Mouse (Mus musculus) megakaryocyte, adult 5-6 weeks (primary cell): ENCODE measurements around the gene Ifna11. TPM values are rescaled to one million over a fixed set of nuclear protein-coding genes. Genes with fewer than 3 reads are reported as not detected.
A peak's percentile ranks its signal among the peaks of the same experiment; 100 is the strongest.

Source experiments
- ATAC-seq: 2 replicates; pipeline ENCODE4 v1.8.0; 2016; ENCODE audit warnings: mild to moderate bottlenecking, inconsistent platforms; ENCODE audit not compliant: poor library complexity, severe bottlenecking
- total RNA-seq, 2 experiments: library from RNA; stranded (forward) in 1 of 2; stranded (reverse) in 1 of 2; fragments of 153-499, 151-499 nt in 1 of 2; fragments of 221-1000, 200-1000 nt in 1 of 2; gene quantifications; 2 replicates each; pipeline versions ENCODE4 v1.2.3 to v1.2.4; 2015 to 2017

Gene Ifna11
- total RNA-seq, 2 experiments from 2014 or later, result not detected

GRCm38 (mm10) chr4:88838828-88839227, 19.1 kb downstream of the Ifna11 start:
- 0 out of 2 replicates have a peak, but pooled peaks have one; percentile 54 for ATAC-seq

GRCm38 (mm10) chr4:88840058-88840457, 20.3 kb downstream of the Ifna11 start:
- peak; percentile 46; the same call in 1 of the 2 replicates for ATAC-seq

DNA sequence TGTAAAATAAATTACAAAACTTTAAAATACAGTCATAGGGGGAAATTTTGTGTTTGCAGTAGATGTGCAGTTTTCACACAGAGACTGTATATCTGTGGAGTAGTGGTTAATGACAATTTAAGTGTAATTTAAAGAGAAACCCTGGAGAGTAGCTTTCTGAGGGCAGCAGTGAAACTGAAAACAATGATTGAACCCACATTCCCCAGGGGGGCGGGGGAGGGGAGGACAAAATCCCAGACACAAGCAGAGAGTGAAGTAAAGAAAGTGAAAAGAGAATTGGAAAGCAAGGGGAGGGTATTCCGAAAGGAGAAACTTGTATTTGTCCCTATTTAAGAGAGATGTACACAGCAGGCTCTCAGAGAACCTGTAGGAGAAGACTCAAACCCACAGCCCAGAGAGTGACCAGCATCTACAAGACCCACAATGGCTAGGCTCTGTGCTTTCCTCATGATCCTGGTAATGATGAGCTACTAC, 21.7 kb downstream of the Ifna11 start, which contains the start of gene Ifna4:
TSS of gene Ifna4 (plus strand) at position 424 of the 474 bp plus-strand sequence.
- no peak for ATAC-seq

DNA sequence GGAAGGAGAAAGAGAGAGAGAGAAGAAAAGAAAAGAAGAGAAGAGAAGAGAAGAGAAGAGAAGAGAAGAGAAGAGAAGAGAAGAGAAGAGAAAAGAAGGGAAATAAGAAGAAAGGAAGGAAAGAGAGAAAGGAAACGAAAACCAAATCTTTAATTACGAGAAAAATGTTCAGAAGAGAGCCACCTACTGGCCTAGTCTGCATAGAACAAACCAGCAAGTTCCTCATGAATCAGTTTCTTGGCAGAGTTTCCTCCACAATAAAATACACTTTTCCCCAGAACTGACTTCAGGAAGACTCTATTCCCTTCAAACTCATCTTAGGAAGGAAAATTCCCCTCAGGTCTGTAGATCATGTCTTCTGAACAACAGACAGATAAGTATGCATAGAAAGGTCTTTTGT, 25.6 kb downstream of the Ifna11 start:
- ATAC-seq, result no peak

GRCm38 (mm10) chr4:88849698-88850097, 29.9 kb downstream of the Ifna11 start, which contains the start of gene Ifna1:
Gene Ifna1 (plus strand): TSS chr4:88850087.
- peak; percentile 45 for ATAC-seq

- ATAC-seq, result no peak
Measured at GRCm38 (mm10) chr4:88851026-88851763, 31.4 kb downstream of the Ifna11 start.

GRCm38 (mm10) chr4:88859214-88859613, 39.5 kb downstream of the Ifna11 start:
- ATAC-seq, result peak; percentile 72

GRCm38 (mm10) chr4:88863309-88863708, 43.5 kb downstream of the Ifna11 start:
- no peak for ATAC-seq

- peak; percentile 75 for ATAC-seq
Measured at GRCm38 (mm10) chr4:88864599-88864998, 44.8 kb downstream of the Ifna11 start.

DNA sequence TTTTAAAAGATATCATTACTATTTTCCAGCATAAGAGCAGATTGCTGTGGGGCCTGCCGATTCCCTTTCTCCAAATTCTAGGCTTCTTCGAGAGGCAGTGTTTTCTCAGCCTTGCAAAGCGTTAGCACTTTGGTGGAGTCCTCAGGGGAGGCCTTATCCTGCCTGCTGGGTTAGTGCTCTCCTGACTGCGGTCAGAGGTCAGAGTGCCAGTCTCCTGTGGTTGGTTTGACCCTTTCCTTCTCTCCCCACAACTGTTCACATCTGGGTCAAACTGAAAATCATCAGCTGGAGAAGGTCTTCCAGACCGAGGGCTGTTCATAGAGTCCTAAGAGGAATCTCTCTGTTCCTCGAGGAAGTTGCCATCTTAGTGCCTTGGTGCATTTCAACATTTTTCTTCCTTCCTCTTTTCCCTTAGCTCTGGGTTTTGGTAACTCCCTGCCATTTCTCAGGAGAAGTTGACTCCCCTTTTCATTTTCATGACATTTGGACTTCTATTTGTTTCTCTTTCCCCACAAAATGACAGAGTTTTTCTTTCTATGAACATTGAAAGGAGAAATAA, 45.3 kb downstream of the Ifna11 start:
- peak; percentile 59 for ATAC-seq

DNA sequence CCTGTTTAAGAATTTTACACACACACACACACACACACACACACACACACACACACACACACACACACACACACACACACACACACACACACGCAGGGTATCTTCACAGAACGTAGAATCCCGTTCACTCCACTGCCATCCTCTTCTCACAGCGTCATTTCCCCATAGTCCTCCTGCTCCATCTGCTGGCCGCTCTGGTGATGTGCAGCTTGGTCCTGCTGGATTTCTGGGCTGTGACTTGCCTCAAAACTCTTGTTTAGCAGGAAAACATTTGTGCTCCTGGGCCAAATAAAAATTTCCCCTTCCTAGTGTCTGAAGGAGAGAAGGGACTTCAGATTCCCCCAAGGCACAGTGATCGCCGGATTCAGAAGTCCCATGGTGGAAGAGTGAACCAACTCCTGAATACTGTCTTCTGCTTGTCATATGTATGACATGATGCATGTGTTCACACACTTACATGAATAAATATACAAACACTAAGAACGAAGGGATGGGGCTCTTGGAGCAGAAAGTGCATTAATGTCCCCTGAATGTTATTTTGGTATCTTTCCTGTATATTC, 47.7 kb downstream of the Ifna11 start:
- peak; percentile 71 for ATAC-seq

GRCm38 (mm10) chr4:88867926-88868911, 48.5 kb downstream of the Ifna11 start:
- peak; percentile 25 for ATAC-seq

Other genes starting within 250 kb of the Ifna11 start
- not detected in 2 replicates for gene Ifna14, start 248.2 kb upstream of the Ifna11 start, total RNA-seq (2015)
- not detected in 2 replicates for gene Ifna14, start 248.2 kb upstream of the Ifna11 start, total RNA-seq (2017)
- not detected in 2 replicates for gene Ifna9, start 227.6 kb upstream of the Ifna11 start, total RNA-seq (2015)
- not detected in 2 replicates for gene Ifna9, start 227.6 kb upstream of the Ifna11 start, total RNA-seq (2017)
- gene Ifna12, start 216.6 kb upstream of the Ifna11 start, total RNA-seq (2015), result not detected in 2 replicates
- gene Ifna12, start 216.6 kb upstream of the Ifna11 start, total RNA-seq (2017), result not detected in 2 replicates
- not detected in 2 replicates for gene C87499, start 185.5 kb upstream of the Ifna11 start, total RNA-seq (2015)
- not detected in 2 replicates for gene C87499, start 185.5 kb upstream of the Ifna11 start, total RNA-seq (2017)
- not detected in 2 replicates for gene Ifna13, start 175.5 kb upstream of the Ifna11 start, total RNA-seq (2015)
- not detected in 2 replicates for gene Ifna13, start 175.5 kb upstream of the Ifna11 start, total RNA-seq (2017)
- not detected in 2 replicates for gene Ifna16, start 143.0 kb upstream of the Ifna11 start, total RNA-seq (2015)
- not detected in 2 replicates for gene Ifna16, start 143.0 kb upstream of the Ifna11 start, total RNA-seq (2017)
- not detected in 2 replicates for gene Ifna2, start 136.0 kb upstream of the Ifna11 start, total RNA-seq (2015)
- not detected in 2 replicates for gene Ifna2, start 136.0 kb upstream of the Ifna11 start, total RNA-seq (2017)
- gene Ifnab, start 128.6 kb upstream of the Ifna11 start, total RNA-seq (2015), result not detected in 2 replicates
- gene Ifnab, start 128.6 kb upstream of the Ifna11 start, total RNA-seq (2017), result not detected in 2 replicates
- gene Gm26566, start 98.2 kb upstream of the Ifna11 start, total RNA-seq (2015), result not detected in 2 replicates
- gene Gm26566, start 98.2 kb upstream of the Ifna11 start, total RNA-seq (2017), result 0.55 TPM in 1 of 2 replicates, not detected in the other
- gene Klhl9, start 97.5 kb upstream of the Ifna11 start, total RNA-seq (2015), result 56.7 and 61.1 TPM in 2 replicates
- gene Klhl9, start 97.5 kb upstream of the Ifna11 start, total RNA-seq (2017), result 83.8 and 85.5 TPM in 2 replicates
- not detected in 2 replicates for gene Gm13271, start 65.1 kb upstream of the Ifna11 start, total RNA-seq (2015)
- gene Gm13271, start 65.1 kb upstream of the Ifna11 start, total RNA-seq (2017), result not detected in 2 replicates
- gene Gm13283, start 59.8 kb upstream of the Ifna11 start, total RNA-seq (2015), result not detected in 2 replicates
- gene Gm13283, start 59.8 kb upstream of the Ifna11 start, total RNA-seq (2017), result 0.18 and 0.20 TPM in 2 replicates
- gene Gm13290, start 46.1 kb upstream of the Ifna11 start, total RNA-seq (2015), result not detected in 2 replicates
- not detected in 2 replicates for gene Gm13290, start 46.1 kb upstream of the Ifna11 start, total RNA-seq (2017)
- gene Gm13289, start 43.0 kb upstream of the Ifna11 start, total RNA-seq (2015), result not detected in 2 replicates
- not detected in 2 replicates for gene Gm13289, start 43.0 kb upstream of the Ifna11 start, total RNA-seq (2017)
- gene Gm13272, start 40.1 kb upstream of the Ifna11 start, total RNA-seq (2015), result not detected in 2 replicates
- not detected in 2 replicates for gene Gm13272, start 40.1 kb upstream of the Ifna11 start, total RNA-seq (2017)
- not detected in 2 replicates for gene Ifnz, start 37.8 kb upstream of the Ifna11 start, total RNA-seq (2015)
- gene Ifnz, start 37.8 kb upstream of the Ifna11 start, total RNA-seq (2017), result not detected in 2 replicates
- gene Gm13276, start 34.2 kb upstream of the Ifna11 start, total RNA-seq (2015), result not detected in 2 replicates
- not detected in 2 replicates for gene Gm13276, start 34.2 kb upstream of the Ifna11 start, total RNA-seq (2017)
- not detected in 2 replicates for gene Gm13277, start 31.3 kb upstream of the Ifna11 start, total RNA-seq (2015)
- gene Gm13277, start 31.3 kb upstream of the Ifna11 start, total RNA-seq (2017), result not detected in 2 replicates
- not detected in 2 replicates for gene Gm13278, start 28.4 kb upstream of the Ifna11 start, total RNA-seq (2015)
- not detected in 2 replicates for gene Gm13278, start 28.4 kb upstream of the Ifna11 start, total RNA-seq (2017)
- not detected in 2 replicates for gene Gm13275, start 25.5 kb upstream of the Ifna11 start, total RNA-seq (2015)
- not detected in 2 replicates for gene Gm13275, start 25.5 kb upstream of the Ifna11 start, total RNA-seq (2017)
- gene Gm13279, start 22.6 kb upstream of the Ifna11 start, total RNA-seq (2015), result not detected in 2 replicates
- gene Gm13279, start 22.6 kb upstream of the Ifna11 start, total RNA-seq (2017), result not detected in 2 replicates
- gene Gm13285, start 20.3 kb upstream of the Ifna11 start, total RNA-seq (2015), result not detected in 2 replicates
- not detected in 2 replicates for gene Gm13285, start 20.3 kb upstream of the Ifna11 start, total RNA-seq (2017)
- gene Gm13287, start 16.7 kb upstream of the Ifna11 start, total RNA-seq (2015), result not detected in 2 replicates
- not detected in 2 replicates for gene Gm13287, start 16.7 kb upstream of the Ifna11 start, total RNA-seq (2017)
- gene Gm13288, start 14.4 kb upstream of the Ifna11 start, total RNA-seq (2015), result not detected in 2 replicates
- gene Gm13288, start 14.4 kb upstream of the Ifna11 start, total RNA-seq (2017), result not detected in 2 replicates
- not detected in 2 replicates for gene Ifna7, start 3.7 kb upstream of the Ifna11 start, total RNA-seq (2015)
- gene Ifna7, start 3.7 kb upstream of the Ifna11 start, total RNA-seq (2017), result not detected in 2 replicates
- not detected in 2 replicates for gene Ifna6, start 7.5 kb downstream of the Ifna11 start, total RNA-seq (2015)
- gene Ifna6, start 7.5 kb downstream of the Ifna11 start, total RNA-seq (2017), result not detected in 2 replicates
- gene Ifna5, start 15.6 kb downstream of the Ifna11 start, total RNA-seq (2015), result not detected in 2 replicates
- not detected in 2 replicates for gene Ifna5, start 15.6 kb downstream of the Ifna11 start, total RNA-seq (2017)
- not detected in 2 replicates for gene Ifna4, start 21.9 kb downstream of the Ifna11 start, total RNA-seq (2015)
- not detected in 2 replicates for gene Ifna4, start 21.9 kb downstream of the Ifna11 start, total RNA-seq (2017)
- not detected in 2 replicates for gene Ifna1, start 30.1 kb downstream of the Ifna11 start, total RNA-seq (2015)
- not detected in 2 replicates for gene Ifna1, start 30.1 kb downstream of the Ifna11 start, total RNA-seq (2017)
- gene Ifne, start 60.2 kb downstream of the Ifna11 start, total RNA-seq (2015), result not detected in 2 replicates
- gene Ifne, start 60.2 kb downstream of the Ifna11 start, total RNA-seq (2017), result not detected in 2 replicates